Mouse (Mus musculus): ENCODE results near the gene Bhlhe41.

Bhlhe41 gene

DNA sequence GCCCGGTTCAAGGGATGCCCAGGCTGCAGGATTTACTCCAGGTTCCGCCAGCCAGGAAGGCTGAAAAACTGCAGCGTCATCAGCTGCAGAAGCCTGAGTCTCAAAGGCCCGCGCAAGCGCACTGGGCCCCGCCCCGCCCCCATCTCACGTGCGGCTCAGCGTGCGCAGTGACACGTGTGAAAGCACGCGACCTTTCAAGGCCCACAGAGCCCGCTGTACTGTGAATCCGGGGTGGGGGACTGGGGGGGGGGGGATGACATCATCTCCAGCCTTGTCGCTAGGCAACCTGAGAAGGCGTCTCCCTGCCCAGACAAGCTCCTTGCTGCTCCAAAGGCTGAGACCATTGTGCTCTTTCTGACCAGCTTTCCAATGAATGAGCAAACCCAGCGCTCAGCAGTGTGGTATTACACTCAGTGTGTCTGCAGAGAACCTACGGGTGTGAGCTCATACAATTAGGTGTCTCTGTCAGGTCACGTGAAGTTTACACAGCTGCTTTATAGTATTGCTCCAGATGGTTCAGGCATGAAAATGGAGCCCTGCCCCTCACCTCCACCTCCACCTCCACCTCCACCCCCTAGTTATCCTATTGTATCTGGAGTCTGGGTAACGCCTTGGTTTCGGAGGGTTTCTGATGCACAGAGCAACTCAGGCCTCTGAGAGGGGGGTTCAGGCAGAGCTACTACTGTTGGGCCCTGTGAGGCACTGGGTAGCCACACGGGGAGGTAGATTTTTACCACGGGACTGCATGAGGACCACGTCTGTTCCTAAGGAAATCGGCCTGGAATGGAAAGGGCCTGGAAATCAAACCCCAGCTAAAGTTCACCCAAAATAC, 9.4 kb downstream of the Bhlhe41 start:
- ChIA-PET POLR2A (interaction anchor here in 3 of 4 experiments (0.6 to 3.8 kb wide), 27 partner anchors 9 to 869 kb away, joined by 3 to 48 read pairs (median 4); partner anchors contain the start of genes Bhlhe41 (in 1 of the 3), Casc1 (in 1 of the 3), Etfrf1 (in 1 of the 3) and Stk38l (in 1 of the 3)), CTCF (interaction anchor here in 3 of 4 experiments (0.6 to 1.6 kb wide), 6 partner anchors 25 to 681 kb away, joined by 3 to 6 read pairs (median 3); no protein-coding TSS in a partner anchor)

GRCm38 (mm10) chr6:145854756-145855155, 10.6 kb downstream of the Bhlhe41 start:
- POLR2A ChIA-PET: interaction anchor here in 3 of 4 experiments (0.6 to 3.8 kb wide), 9 partner anchors 8 to 517 kb away, joined by 3 to 48 read pairs (median 3); partner anchors contain the start of gene Bhlhe41 (in 1 of the 3)
- CTCF ChIA-PET: interaction anchor here in 3 of 4 experiments (0.6 to 1.6 kb wide), 3 partner anchors 10 to 417 kb away, joined by 3 to 7 read pairs (median 6); no protein-coding TSS in a partner anchor

- CTCF ChIA-PET: no interaction called here
- POLR2A ChIA-PET: interaction anchor here in 2 of 4 experiments (1.8 to 3.8 kb wide), 2 partner anchors 10 to 11 kb away, joined by 12 to 48 read pairs; partner anchors contain the start of gene Bhlhe41 (in 1 of the 2)
Observed at GRCm38 (mm10) chr6:145853356-145854079, 11.8 kb downstream of the Bhlhe41 start.

DNA sequence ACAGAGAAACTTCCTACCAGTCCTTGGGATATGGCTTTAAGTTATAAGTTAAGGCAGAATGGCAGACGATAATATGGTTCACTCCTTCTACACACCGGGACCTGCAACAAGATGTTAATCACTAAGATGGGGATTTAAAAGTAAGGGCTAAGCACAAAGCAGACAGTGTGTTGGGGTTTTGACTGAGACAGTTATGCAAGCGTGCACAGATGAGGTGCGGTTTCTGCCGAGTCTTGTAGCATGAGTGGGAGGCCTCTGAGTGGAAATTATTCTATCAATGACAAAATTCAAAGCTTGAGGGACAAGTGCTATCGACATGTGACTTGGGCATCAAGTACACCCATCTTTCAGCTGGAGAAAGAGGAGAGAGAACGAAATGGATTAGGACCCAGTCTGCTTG, 12.7 kb downstream of the Bhlhe41 start:
- POLR2A ChIA-PET: interaction anchor here in 3 of 4 experiments (0.6 to 3.2 kb wide), 3 partner anchors 7 to 54 kb away, joined by 4 to 14 read pairs (median 10); partner anchors contain the start of gene Bhlhe41 (in 1 of the 3)
- CTCF ChIA-PET: no interaction called here

- POLR2A ChIA-PET: interaction anchor here in 2 of 4 experiments (0.5 to 3.2 kb wide), 4 partner anchors 8 to 164 kb away, joined by 3 to 14 read pairs (median 6); partner anchors contain the start of gene Bhlhe41 (in 1 of the 2)
- CTCF ChIA-PET: interaction anchor here in 1 of 4 experiments (0.9 kb wide), 1 partner anchor 447 kb away, joined by 3 read pairs; no protein-coding TSS in a partner anchor
Observed at GRCm38 (mm10) chr6:145851956-145852355, 13.4 kb downstream of the Bhlhe41 start.

DNA sequence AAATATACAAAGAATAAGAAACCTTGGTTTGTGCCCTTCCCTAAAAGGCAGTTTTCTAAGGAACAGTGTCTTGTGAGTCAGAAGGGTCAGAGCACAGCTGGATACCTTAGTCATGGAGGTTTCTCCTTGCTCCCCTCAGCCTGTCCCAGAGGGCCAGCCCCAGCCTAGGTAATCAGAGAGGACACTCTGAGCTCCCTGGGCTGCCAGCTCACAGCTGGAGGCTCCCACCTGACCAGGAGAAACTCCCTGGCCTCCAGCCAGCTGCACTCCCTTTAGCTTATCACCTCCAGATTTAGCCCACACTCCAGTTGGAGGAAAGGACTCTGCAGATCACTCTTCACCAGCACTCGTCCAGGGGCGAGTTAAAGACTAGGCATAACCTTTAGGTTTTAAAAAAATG, 14.6 kb downstream of the Bhlhe41 start:
- POLR2A ChIA-PET: interaction anchor here in 2 of 4 experiments (0.9 to 3.2 kb wide), 5 partner anchors 9 to 13 kb away, joined by 3 to 14 read pairs (median 4); partner anchors contain the start of gene Bhlhe41 (in 1 of the 2)

DNA sequence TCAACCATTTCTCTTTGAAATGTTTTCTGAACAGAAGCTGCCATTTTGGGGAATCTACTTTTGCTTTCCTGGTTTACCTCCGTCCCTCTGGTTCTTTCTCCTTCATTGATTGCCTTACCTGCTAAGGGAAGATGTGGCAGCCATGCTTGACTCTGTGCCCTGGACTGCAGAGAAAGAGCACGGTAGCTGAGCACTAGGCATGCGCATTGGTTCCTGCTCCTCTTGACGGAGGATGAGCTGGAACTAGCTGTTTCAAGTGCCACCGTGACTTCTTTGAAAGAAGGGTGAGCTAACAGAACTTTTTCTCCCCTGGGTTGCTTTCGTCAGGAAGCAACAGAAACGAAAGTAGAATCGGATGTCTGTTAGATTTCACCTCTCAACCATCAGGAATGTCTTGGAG, 17.7 kb downstream of the Bhlhe41 start:
- POLR2A ChIA-PET: interaction anchor here in 1 of 4 experiments (2.1 to 2.2 kb wide), 2 partner anchors 8 to 16 kb away, joined by 7 to 8 read pairs; no protein-coding TSS in a partner anchor
- CTCF ChIA-PET: no interaction called here

More for the DNA sequence above, 14.6 kb downstream of the Bhlhe41 start:
- CTCF ChIA-PET: no interaction called here

DNA sequence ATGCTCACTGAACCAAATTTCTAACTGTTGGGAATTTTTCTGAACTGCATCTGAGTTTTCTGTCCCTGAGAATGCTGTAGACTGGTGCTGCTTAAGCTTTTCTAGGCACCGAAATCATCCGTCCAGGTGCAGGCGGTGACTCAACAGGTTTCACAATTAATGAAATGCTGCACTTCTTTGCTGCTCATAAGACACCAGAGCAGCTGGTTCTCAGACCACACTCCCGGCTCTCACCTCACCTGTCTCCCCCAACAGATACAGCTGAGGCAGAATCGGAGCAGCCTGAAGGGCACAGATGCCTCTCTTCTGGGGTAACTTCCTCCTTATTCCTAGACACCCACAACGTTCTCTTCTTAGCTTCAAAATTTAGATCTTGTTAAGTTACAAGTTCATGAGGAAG, 18.4 kb downstream of the Bhlhe41 start:
- CTCF ChIA-PET: interaction anchor here in 1 of 4 experiments (0.5 kb wide), 1 partner anchor 239 kb away, joined by 4 read pairs; no protein-coding TSS in a partner anchor
- POLR2A ChIA-PET: interaction anchor here in 2 of 4 experiments (0.7 to 2.2 kb wide), 3 partner anchors 9 to 669 kb away, joined by 3 to 8 read pairs (median 7); no protein-coding TSS in a partner anchor

GRCm38 (mm10) chr6:145846076-145846475, 19.3 kb downstream of the Bhlhe41 start:
- POLR2A ChIA-PET: interaction anchor here in 2 of 4 experiments (0.7 to 2.2 kb wide), 4 partner anchors 8 to 797 kb away, joined by 3 to 8 read pairs (median 5); partner anchors contain the start of genes Med21 (in 1 of the 2) and Tm7sf3 (in 1 of the 2)
- CTCF ChIA-PET: interaction anchor here in 1 of 4 experiments (1.0 kb wide), 1 partner anchor 16 kb away, joined by 3 read pairs; no protein-coding TSS in a partner anchor

DNA sequence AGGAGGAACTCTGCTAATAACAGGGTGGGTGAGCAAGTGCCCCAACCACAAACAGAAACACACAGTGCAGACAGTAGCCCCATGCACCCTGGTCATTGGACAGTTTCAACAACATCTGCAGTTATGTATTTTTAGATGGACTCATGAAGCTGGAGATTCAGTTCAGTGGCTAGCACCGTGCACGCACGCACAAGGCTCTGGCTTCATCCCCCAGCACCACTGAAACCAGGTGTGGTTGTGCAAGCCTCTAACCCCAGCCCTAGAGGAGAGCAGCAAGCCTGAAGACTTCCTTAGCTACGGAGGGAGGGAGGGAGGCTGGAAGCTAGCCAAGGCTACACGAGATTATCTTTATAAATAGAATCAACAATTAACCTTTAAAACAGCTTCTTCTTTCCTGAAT, 19.7 kb downstream of the Bhlhe41 start:
- CTCF ChIA-PET: interaction anchor here in 1 of 4 experiments (1.0 kb wide), 1 partner anchor 16 kb away, joined by 3 read pairs; no protein-coding TSS in a partner anchor
- POLR2A ChIA-PET: interaction anchor here in 3 of 4 experiments (0.5 to 1.6 kb wide), 6 partner anchors 9 to 797 kb away, joined by 3 to 6 read pairs (median 4); partner anchors contain the start of genes Med21 (in 1 of the 3) and Tm7sf3 (in 1 of the 3)

DNA sequence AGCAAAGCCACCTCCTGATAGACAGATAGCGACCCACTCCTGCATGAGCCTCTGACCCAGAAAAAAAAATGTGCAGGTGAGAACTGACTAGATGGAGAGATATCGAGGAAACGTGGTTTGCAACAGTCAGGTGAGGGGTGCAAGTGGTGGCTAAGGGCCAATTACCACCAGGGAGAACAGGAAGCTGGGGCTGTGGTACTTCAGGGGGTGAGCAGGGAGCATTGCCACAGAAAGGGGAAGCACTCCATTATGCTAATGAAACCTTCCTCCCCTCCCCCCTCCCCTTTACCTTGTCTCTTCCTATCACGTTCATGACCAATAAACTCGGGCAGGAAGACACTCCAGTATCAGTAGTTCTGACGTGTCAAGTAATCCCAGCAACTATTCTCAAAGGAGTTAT, 30.0 kb downstream of the Bhlhe41 start:
- ChIA-PET CTCF (no interaction called here), POLR2A (interaction anchor here in 2 of 4 experiments (0.6 to 1.5 kb wide), 2 partner anchors 20 to 67 kb away, joined by 3 read pairs; no protein-coding TSS in a partner anchor)

- ChIA-PET CTCF (interaction anchor here in 2 of 4 experiments (0.7 to 1.4 kb wide), 3 partner anchors 137 to 439 kb away, joined by 3 read pairs; no protein-coding TSS in a partner anchor), POLR2A (no interaction called here)
Observed at GRCm38 (mm10) chr6:145832927-145833326, 32.4 kb downstream of the Bhlhe41 start.

DNA sequence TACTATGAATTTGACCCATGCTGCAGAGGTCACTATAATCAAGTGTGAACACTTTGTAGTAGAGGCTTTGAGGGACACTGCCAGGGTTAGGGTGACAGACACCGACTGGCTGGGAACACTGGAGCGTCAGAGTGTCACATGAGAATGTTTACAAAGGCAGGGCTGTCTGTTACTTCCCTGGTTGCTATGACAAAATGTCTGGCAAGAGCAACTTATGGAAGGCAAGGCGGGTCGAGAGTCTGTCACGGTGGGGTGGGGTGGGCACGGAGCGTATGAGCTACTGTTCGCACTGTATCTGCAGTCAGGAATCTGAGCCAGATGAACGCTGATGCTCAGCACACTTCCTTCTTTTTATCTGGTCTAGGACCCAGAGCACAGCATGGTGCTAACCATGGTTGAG, 34.7 kb downstream of the Bhlhe41 start:
- CTCF ChIA-PET: interaction anchor here (0.6 to 2.2 kb wide), 45 partner anchors 8 to 656 kb away, joined by 3 to 30 read pairs (median 4); no protein-coding TSS in a partner anchor
- POLR2A ChIA-PET: interaction anchor here in 2 of 4 experiments (0.7 to 1.2 kb wide), 3 partner anchors 25 to 470 kb away, joined by 4 to 6 read pairs (median 4); no protein-coding TSS in a partner anchor

DNA sequence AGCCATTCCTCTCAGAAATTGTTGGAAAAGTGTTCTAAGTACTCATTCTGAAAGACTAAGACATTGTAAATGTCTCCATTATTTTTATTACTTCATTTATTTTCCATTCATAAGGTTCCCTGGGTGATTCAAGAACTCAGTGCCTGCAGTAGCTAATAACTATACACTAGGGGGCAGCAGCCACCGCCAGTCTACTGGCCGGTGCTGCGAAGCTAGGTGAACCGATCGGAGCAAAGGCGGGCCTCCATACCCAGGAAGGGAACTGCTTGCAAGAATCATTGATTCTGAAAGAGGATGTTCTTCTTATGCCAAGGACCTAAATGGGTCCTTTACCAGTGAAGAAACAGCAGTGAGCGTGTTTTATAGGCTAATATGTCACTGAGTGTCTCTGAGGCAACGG, 35.2 kb downstream of the Bhlhe41 start:
- ChIA-PET CTCF (interaction anchor here (0.5 to 2.2 kb wide), 47 partner anchors 8 to 656 kb away, joined by 3 to 30 read pairs (median 4); no protein-coding TSS in a partner anchor), POLR2A (interaction anchor here in 3 of 4 experiments (0.6 to 1.2 kb wide), 4 partner anchors 26 to 470 kb away, joined by 3 to 6 read pairs (median 4); no protein-coding TSS in a partner anchor)

GRCm38 (mm10) chr6:145829062-145829835, 36.1 kb downstream of the Bhlhe41 start:
- ChIA-PET CTCF (interaction anchor here (0.5 to 2.5 kb wide), 41 partner anchors 7 to 594 kb away, joined by 3 to 30 read pairs (median 4); no protein-coding TSS in a partner anchor), POLR2A (interaction anchor here in 2 of 4 experiments (0.6 to 1.2 kb wide), 3 partner anchors 27 to 443 kb away, joined by 3 to 6 read pairs (median 4); no protein-coding TSS in a partner anchor)

- CTCF ChIA-PET: interaction anchor here in 3 of 4 experiments (0.6 to 0.7 kb wide), 8 partner anchors 13 to 581 kb away, joined by 3 to 16 read pairs (median 8); no protein-coding TSS in a partner anchor
- POLR2A ChIA-PET: interaction anchor here in 2 of 4 experiments (0.7 kb wide), 3 partner anchors 40 to 575 kb away, joined by 4 to 5 read pairs (median 5); no protein-coding TSS in a partner anchor
Observed at GRCm38 (mm10) chr6:145826305-145826704, 39.1 kb downstream of the Bhlhe41 start.
